Mouse (Mus musculus): ENCODE data around the gene Itgb2. TPM values are rescaled to one million over a fixed set of nuclear protein-coding genes. Genes with fewer than 3 reads are reported as not detected.

Itgb2 gene
- polyA plus RNA-seq, 1 experiment from 2014 or later = 2.1 TPM

DNA sequence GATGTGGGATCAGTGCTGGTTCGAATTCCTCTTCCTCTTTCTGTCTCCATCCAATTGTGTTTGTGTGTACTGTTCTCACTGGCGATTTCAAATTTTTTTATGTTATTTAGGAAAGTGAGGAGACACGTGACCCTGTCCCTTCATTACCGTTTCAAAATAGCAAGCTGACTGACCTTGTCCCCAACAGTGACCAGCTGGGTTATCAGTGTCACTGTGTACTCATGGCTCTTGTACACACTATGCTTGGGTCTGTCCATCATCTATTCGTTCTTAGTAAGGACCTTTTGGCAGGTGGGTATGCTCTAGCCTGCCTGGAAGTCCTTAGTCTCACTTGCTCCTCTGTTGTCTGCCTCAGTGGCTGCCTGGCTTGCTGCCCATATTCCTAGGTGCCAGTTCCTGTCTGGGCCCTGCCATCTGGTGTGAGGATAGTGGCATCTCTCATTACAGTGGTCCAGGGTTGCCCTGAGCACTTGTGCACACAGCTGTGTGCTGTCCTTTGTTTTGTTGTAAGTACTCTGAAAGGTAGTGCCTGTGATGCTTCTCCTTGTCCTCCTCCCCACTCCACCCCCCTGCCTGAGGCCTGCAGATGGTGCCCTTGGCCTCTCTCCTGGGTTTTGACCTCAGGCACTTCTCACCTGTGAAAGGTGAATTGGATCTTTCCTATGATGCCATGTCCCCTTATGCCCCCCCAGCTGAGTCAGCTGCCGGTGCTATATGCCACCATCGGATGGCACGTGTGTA lies 80.3 kb downstream of the Itgb2 start:
- H3K4me1 ChIP-seq (replicated peaks) = peaks cover 29% of the 10 kb centered on the region
- no peak overlapping the region for H3K27ac ChIP-seq
- H3K9me3 ChIP-seq (replicated peaks) = no peaks in the 10 kb centered on the region
- 82% methylated on average over 8 of the region's 8 CpGs for WGBS
- H3K4me2 ChIP-seq = no peak overlapping the region
- ATAC-seq (replicated peaks; ENCODE audit: insufficient number of reproducible peaks, insufficient read depth, low FRiP score, low read depth) = no peak
- peaks cover 43% of the 10 kb centered on the region for H3K36me3 ChIP-seq
- H3K9ac ChIP-seq = no peak overlapping the region
- no peak overlapping the region for H3K4me3 ChIP-seq
- H3K27me3 ChIP-seq = no peaks in the 10 kb centered on the region

DNA sequence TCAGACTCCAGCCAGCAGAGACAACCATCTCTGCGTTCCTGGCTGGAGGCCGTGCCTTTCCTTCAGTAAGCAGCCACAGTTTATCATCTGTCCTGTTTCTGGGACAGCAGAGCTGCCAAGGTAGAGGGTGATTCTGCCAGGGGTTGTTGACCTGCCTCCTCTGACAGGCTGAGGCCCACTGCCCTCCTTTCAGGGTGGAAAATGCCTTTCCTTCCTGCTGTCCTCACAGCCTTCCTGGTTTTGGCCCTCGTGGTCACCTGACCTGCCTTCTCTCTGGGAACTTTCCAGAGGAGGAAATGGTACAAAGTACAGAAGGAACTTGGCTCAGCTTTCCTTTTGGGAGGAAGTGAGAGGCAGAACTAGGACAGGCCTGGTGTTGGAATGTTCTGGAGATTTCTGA lies 83.4 kb downstream of the Itgb2 start:
- peak overlapping the region; percentile 80 for H3K27ac ChIP-seq
- H3K4me2 ChIP-seq = no peak overlapping the region
- no peaks in the 10 kb centered on the region for H3K27me3 ChIP-seq
- no peak overlapping the region for H3K4me3 ChIP-seq
- H3K4me1 ChIP-seq (replicated peaks) = peaks cover 11% of the 10 kb centered on the region
- ATAC-seq (replicated peaks; ENCODE audit: insufficient number of reproducible peaks, insufficient read depth, low FRiP score, low read depth) = peak; percentile 79
- H3K36me3 ChIP-seq = peaks cover 70% of the 10 kb centered on the region
- no peaks in the 10 kb centered on the region for H3K9me3 ChIP-seq (replicated peaks)
- H3K9ac ChIP-seq = no peak overlapping the region
- WGBS = 64% methylated on average over 3 of the region's 3 CpGs

Other genes starting within 250 kb of the Itgb2 start
- 14.0 and 14.8 TPM in 2 replicates for gene Adarb1, start 112.0 kb upstream of the Itgb2 start, polyA plus RNA-seq (2015; fragmentation: Nextera tagmentation; extraction: Ambion mirVana)
- gene Fam207a, start 14.5 kb upstream of the Itgb2 start, polyA plus RNA-seq (2015; fragmentation: Nextera tagmentation; extraction: Ambion mirVana) = 21.3 and 28.1 TPM in 2 replicates
- gene Pttg1ip, start 51.5 kb downstream of the Itgb2 start, polyA plus RNA-seq (2015; fragmentation: Nextera tagmentation; extraction: Ambion mirVana) = 105 and 125 TPM in 2 replicates
- 138 and 169 TPM in 2 replicates for gene Sumo3, start 75.8 kb downstream of the Itgb2 start, polyA plus RNA-seq (2015; fragmentation: Nextera tagmentation; extraction: Ambion mirVana)
- gene Gm49325, start 75.9 kb downstream of the Itgb2 start, polyA plus RNA-seq (2015; fragmentation: Nextera tagmentation; extraction: Ambion mirVana) = 0.60 and 3.9 TPM in 2 replicates
- 66.3 and 85.1 TPM in 2 replicates for gene Ube2g2, start 92.0 kb downstream of the Itgb2 start, polyA plus RNA-seq (2015; fragmentation: Nextera tagmentation; extraction: Ambion mirVana)
- 0.42 TPM in 1 of 2 replicates, not detected in the other for gene Tspear, start 156.3 kb downstream of the Itgb2 start, polyA plus RNA-seq (2015; fragmentation: Nextera tagmentation; extraction: Ambion mirVana)
- gene Gm19402, start 160.5 kb downstream of the Itgb2 start, polyA plus RNA-seq (2015; fragmentation: Nextera tagmentation; extraction: Ambion mirVana) = not detected in 2 replicates
- not detected in 2 replicates for gene Gm9508, start 167.0 kb downstream of the Itgb2 start, polyA plus RNA-seq (2015; fragmentation: Nextera tagmentation; extraction: Ambion mirVana)
- not detected in 2 replicates for gene Gm10272, start 176.4 kb downstream of the Itgb2 start, polyA plus RNA-seq (2015; fragmentation: Nextera tagmentation; extraction: Ambion mirVana)
- gene Gm10024, start 181.2 kb downstream of the Itgb2 start, polyA plus RNA-seq (2015; fragmentation: Nextera tagmentation; extraction: Ambion mirVana) = not detected in 2 replicates
- gene Gm10142, start 185.6 kb downstream of the Itgb2 start, polyA plus RNA-seq (2015; fragmentation: Nextera tagmentation; extraction: Ambion mirVana) = not detected in 2 replicates
- gene Krtap12-1, start 190.3 kb downstream of the Itgb2 start, polyA plus RNA-seq (2015; fragmentation: Nextera tagmentation; extraction: Ambion mirVana) = not detected in 2 replicates
- not detected in 2 replicates for gene Gm10100, start 196.2 kb downstream of the Itgb2 start, polyA plus RNA-seq (2015; fragmentation: Nextera tagmentation; extraction: Ambion mirVana)
- not detected in 2 replicates for gene Gm18596, start 212.4 kb downstream of the Itgb2 start, polyA plus RNA-seq (2015; fragmentation: Nextera tagmentation; extraction: Ambion mirVana)
- not detected in 2 replicates for gene Gm9736, start 221.1 kb downstream of the Itgb2 start, polyA plus RNA-seq (2015; fragmentation: Nextera tagmentation; extraction: Ambion mirVana)
- gene Gm3233, start 229.4 kb downstream of the Itgb2 start, polyA plus RNA-seq (2015; fragmentation: Nextera tagmentation; extraction: Ambion mirVana) = not detected in 2 replicates
- gene Gm3238, start 241.1 kb downstream of the Itgb2 start, polyA plus RNA-seq (2015; fragmentation: Nextera tagmentation; extraction: Ambion mirVana) = not detected in 2 replicates
- not detected in 2 replicates for gene Gm7138, start 246.7 kb downstream of the Itgb2 start, polyA plus RNA-seq (2015; fragmentation: Nextera tagmentation; extraction: Ambion mirVana)